Mouse (Mus musculus) midbrain, postnatal 0 days (tissue): ENCODE data around the gene Tln2. TPM values are rescaled to one million over a fixed set of nuclear protein-coding genes. Genes with fewer than 3 reads are reported as not detected.

Experiments
- ATAC-seq: fragments of 200-750 bp; cut with Nextera tagmentation; 2 replicates; pipeline ENCODE4 v1.8.0; 2017; ENCODE audit warnings: moderate number of reproducible peaks, mild to moderate bottlenecking, moderate TSS enrichment, moderate library complexity; ENCODE audit not compliant: low FRiP score
- DNase-seq: peaks from one replicate; pipeline ENCODE4 v3.0.0-alpha.2; 2015; ENCODE audit warnings: low spot score
- H3K27ac ChIP-seq: fragments of 300-500 bp; sonication (generic); 2 replicates; pipeline ENCODE4 v1.5.1; 2014; ENCODE audit warnings: low read depth, mild to moderate bottlenecking, low read length, mixed read lengths
- H3K27me3 ChIP-seq: fragments of 300-500 bp; sonication (generic); 2 replicates; pipeline ENCODE4 v1.6.1; 2014; ENCODE audit warnings: low read length, control low read depth, mixed read lengths; ENCODE audit not compliant: insufficient read depth
- H3K36me3 ChIP-seq: fragments of 300-500 bp; sonication (generic); 2 replicates; pipeline ENCODE4 v1.6.1; 2014; ENCODE audit warnings: low read length, control low read depth, mixed read lengths; ENCODE audit not compliant: insufficient read depth
- H3K4me1 ChIP-seq: fragments of 300-500 bp; sonication (generic); 2 replicates; pipeline ENCODE4 v1.6.1; 2014; ENCODE audit warnings: mild to moderate bottlenecking, control low read depth, antibody characterized with exemption, low read length, mixed read lengths; ENCODE audit not compliant: insufficient read depth
- H3K4me2 ChIP-seq: fragments of 300-500 bp; sonication (generic); 2 replicates; pipeline ENCODE4 v1.6.1; 2014; ENCODE audit warnings: low read depth, mild to moderate bottlenecking, low read length, mixed read lengths; ENCODE audit not compliant: poor library complexity, severe bottlenecking
- H3K4me3 ChIP-seq: fragments of 300-500 bp; sonication (generic); 2 replicates; pipeline ENCODE4 v1.5.1; 2014; ENCODE audit warnings: low read depth, mild to moderate bottlenecking, low read length, moderate library complexity
- H3K9ac ChIP-seq: fragments of 300-500 bp; sonication (generic); replicated peaks from 2 replicates; pipeline ENCODE4 v1.6.1; 2014; ENCODE audit warnings: mild to moderate bottlenecking, low read length, moderate library complexity, mixed read lengths; ENCODE audit not compliant: poor library complexity, severe bottlenecking
- H3K9me3 ChIP-seq: fragments of 300-500 bp; sonication (generic); 2 replicates; pipeline ENCODE4 v1.6.1; 2016; ENCODE audit warnings: low read length, control low read depth
- CTCF ChIP-seq: IDR thresholded peaks from 2 replicates; pipeline ENCODE4 v1.5.1; 2016; ENCODE audit warnings: antibody characterized with exemption, mild to moderate bottlenecking
- WGBS: fragments of 180-500 bp; shearing (Covaris S2); extraction: QIAGEN DNeasy Blood & Tissue Kit; methylation state at CpG from one replicate; pipeline ENCODE4 v1.1.7; 2014; 5-methylcytosine and 5-hydroxymethylcytosine counted together
- microRNA counts: library from miRNA; unstranded; fragments of <30 nt; microRNA quantifications from one replicate; lab custom pipeline; 2015
- microRNA-seq: library from miRNA; unstranded; fragments of <30 nt; microRNA quantifications from one replicate; pipeline ENCODE4, GENCODE M21; 2016; ENCODE audit warnings: borderline number of aligned reads
- polyA plus RNA-seq: library from polyadenylated mRNA; unstranded; fragments of >200 nt; fragmentation: Nextera tagmentation; extraction: Ambion mirVana; gene quantifications from 2 replicates; pipeline ENCODE4 v1.2.1, GENCODE M21; 2015
- total RNA-seq: library from RNA; depleted of rRNA; stranded (reverse); fragments of >200 nt; gene quantifications from 2 replicates; pipeline ENCODE4 v1.2.3, GENCODE M21; 2014; rRNA removed

Tln2 gene
- total and polyA plus RNA-seq, 2 experiments from 2014 or later = 49.4 to 66.7 TPM

DNA sequence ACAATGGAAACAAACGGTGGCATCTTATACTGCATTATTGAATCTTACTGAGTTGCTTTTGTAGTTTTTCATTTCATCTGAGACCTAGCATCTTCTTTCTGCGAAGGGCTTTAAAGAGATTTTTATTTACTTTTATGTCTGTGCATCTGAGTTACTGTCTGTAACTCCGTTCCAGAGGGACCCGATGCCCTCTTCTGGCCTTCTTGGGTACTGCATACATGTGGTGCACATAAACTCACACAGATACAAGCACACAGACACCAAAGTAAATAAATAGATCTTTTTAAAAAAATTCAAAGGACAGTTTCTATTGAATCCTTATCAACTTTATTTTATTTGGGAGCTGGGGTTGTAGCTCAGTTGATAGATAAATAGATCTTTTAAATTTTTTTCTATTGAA lies 388.1 kb downstream of the Tln2 start:
- no peak overlapping the region for H3K9ac ChIP-seq
- no peaks in the 10 kb centered on the region for H3K36me3 ChIP-seq
- WGBS = 93% methylated on average over 4 of the region's 4 CpGs
- H3K4me2 ChIP-seq = no peak overlapping the region
- H3K27ac ChIP-seq = no peak overlapping the region
- DNase-seq = no peak
- H3K9me3 ChIP-seq = no peaks in the 10 kb centered on the region
- H3K4me1 ChIP-seq = no peaks in the 10 kb centered on the region
- ATAC-seq = no peak
- peak; percentile 43 for TF ChIP-seq CTCF
- no peak overlapping the region for H3K4me3 ChIP-seq
- H3K27me3 ChIP-seq = no peaks in the 10 kb centered on the region

DNA sequence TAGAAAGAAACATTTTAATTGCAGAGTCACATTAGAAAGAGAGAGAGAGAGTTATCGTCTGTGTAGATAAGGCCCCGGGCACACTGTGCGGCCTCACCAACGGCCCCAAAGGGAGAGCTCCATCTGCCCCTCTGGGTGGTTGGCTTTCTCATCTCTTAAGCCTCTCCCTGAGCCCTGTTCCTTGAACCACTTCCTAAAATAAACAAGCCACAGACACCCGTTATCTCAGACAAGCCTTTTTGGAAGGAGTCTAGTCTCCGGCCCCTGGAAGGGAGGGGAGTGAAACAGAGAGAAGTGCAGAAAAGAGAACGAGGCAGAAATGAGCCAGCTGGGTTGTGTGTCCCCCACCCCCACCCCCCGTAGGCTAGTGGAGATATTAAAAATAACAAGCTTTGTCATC lies 388.7 kb downstream of the Tln2 start:
- no peak overlapping the region for H3K4me3 ChIP-seq
- no peaks in the 10 kb centered on the region for H3K9me3 ChIP-seq
- no peaks in the 10 kb centered on the region for H3K27me3 ChIP-seq
- H3K27ac ChIP-seq = no peak overlapping the region
- no peaks in the 10 kb centered on the region for H3K36me3 ChIP-seq
- WGBS = 90% methylated on average over 8 of the region's 8 CpGs
- DNase-seq (no peak), ATAC-seq (no peak)
- H3K4me2 ChIP-seq = no peak overlapping the region
- H3K4me1 ChIP-seq = no peaks in the 10 kb centered on the region
- TF ChIP-seq CTCF = no peak
- no peak overlapping the region for H3K9ac ChIP-seq

DNA sequence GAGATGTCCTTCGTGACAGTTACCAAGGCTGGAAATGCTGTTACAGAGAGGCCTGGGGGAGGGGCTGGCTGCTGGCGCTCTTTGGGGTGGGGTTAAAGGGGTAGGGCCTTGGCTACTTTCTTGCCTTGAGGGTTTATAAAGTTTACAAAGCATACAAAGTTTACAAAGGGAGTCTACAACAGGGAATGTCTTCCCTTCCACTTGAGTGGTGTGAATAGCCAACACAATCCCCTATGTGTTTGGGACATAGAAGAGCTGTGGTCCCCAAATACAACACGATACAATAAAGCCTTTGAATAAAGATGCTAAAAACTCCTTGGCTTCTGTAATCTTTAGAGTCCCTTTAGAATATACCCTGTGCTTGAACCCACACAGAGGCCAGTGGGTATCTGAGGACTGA lies 389.5 kb downstream of the Tln2 start:
- ATAC-seq = no peak
- no peak overlapping the region for H3K4me3 ChIP-seq
- H3K36me3 ChIP-seq = no peaks in the 10 kb centered on the region
- H3K9me3 ChIP-seq = no peaks in the 10 kb centered on the region
- H3K27me3 ChIP-seq = no peaks in the 10 kb centered on the region
- no peak overlapping the region for H3K4me2 ChIP-seq
- H3K9ac ChIP-seq = no peak overlapping the region
- H3K4me1 ChIP-seq = no peaks in the 10 kb centered on the region
- TF ChIP-seq CTCF = no peak
- 84% methylated on average over 3 of the region's 3 CpGs for WGBS
- DNase-seq = no peak
- no peak overlapping the region for H3K27ac ChIP-seq

MicroRNAs within 50 kb of the gene (microRNA counts, 519-probe panel; counts per million panel counts)
- microRNA mmu-miR-190 (lab: Ali Mortazavi, UCI) = 528 counts per million, percentile 58 among the panel's probes with 10 or more counts

Small RNAs within 50 kb of the gene (microRNA-seq; reads per million reads assigned to microRNA genes)
- gene Mir190a = 208 reads per million, percentile 53 among the genes with 10 or more reads in this experiment

Other genes starting within 250 kb of the Tln2 start
- 4.2 and 5.1 TPM in 2 replicates for gene C2cd4b, start 199.7 kb upstream of the Tln2 start, total RNA-seq
- 3.0 and 3.2 TPM in 2 replicates for gene C2cd4b, start 199.7 kb upstream of the Tln2 start, polyA plus RNA-seq